Mouse (Mus musculus): ENCODE measurements at regions not wholly inside any gene's neighbourhood (a gene's known extent, or its start where the extent isn't known, plus 50 kb on each side); places are given as distances from the start of the nearest gene placed in this dataset.

- ATAC-seq (replicated peaks; ENCODE audit: low FRiP score): no peak
- no peaks in the 10 kb centered on the region for H3K36me3 ChIP-seq (ENCODE audit: control insufficient read depth, insufficient read depth, low read length)
- DNase-seq (ENCODE audit: low spot score): no peak
- H3K27me3 ChIP-seq (replicated peaks; ENCODE audit: control insufficient read depth, insufficient read depth, low read length): no peaks in the 10 kb centered on the region
- H3K9me3 ChIP-seq (ENCODE audit: control insufficient read depth, low read length): no peaks in the 10 kb centered on the region
- no peak overlapping the region for H3K9ac ChIP-seq (ENCODE audit: low read depth, low read length)
- H3K27ac ChIP-seq (ENCODE audit: low read depth, low read length): no peak overlapping the region
- no peaks in the 10 kb centered on the region for H3K4me1 ChIP-seq (replicated peaks; ENCODE audit: control insufficient read depth, insufficient read depth, low read length)
- WGBS: 66% methylated on average over 9 of the region's 9 CpGs
- no peak overlapping the region for H3K4me2 ChIP-seq
- H3K4me3 ChIP-seq (ENCODE audit: low read depth, low read length): no peak overlapping the region
These were observed 89.0 kb upstream of the Opcml start for GRCm38 (mm10) chr9:27701559-27701958.

- Histone ChIP-seq H3K27me3 (replicated peaks; ENCODE audit: control insufficient read depth, insufficient read depth, low read length) (no peaks in the 10 kb centered on the region), H3K4me3 (ENCODE audit: low read depth, low read length) (no peak overlapping the region), H3K27ac (ENCODE audit: low read depth, low read length) (no peak overlapping the region), H3K9ac (ENCODE audit: low read depth, low read length) (no peak overlapping the region), H3K9me3 (ENCODE audit: control insufficient read depth, low read length) (no peaks in the 10 kb centered on the region), H3K4me2 (no peak overlapping the region), H3K4me1 (replicated peaks; ENCODE audit: control insufficient read depth, insufficient read depth, low read length) (no peaks in the 10 kb centered on the region), H3K36me3 (ENCODE audit: control insufficient read depth, insufficient read depth, low read length) (no peaks in the 10 kb centered on the region)
- 72% methylated on average over 3 of the region's 3 CpGs for WGBS
- ATAC-seq (replicated peaks; ENCODE audit: low FRiP score) (no peak), DNase-seq (ENCODE audit: low spot score) (no peak)
These were observed 88.4 kb upstream of the Opcml start for GRCm38 (mm10) chr9:27702140-27702539.

DNA sequence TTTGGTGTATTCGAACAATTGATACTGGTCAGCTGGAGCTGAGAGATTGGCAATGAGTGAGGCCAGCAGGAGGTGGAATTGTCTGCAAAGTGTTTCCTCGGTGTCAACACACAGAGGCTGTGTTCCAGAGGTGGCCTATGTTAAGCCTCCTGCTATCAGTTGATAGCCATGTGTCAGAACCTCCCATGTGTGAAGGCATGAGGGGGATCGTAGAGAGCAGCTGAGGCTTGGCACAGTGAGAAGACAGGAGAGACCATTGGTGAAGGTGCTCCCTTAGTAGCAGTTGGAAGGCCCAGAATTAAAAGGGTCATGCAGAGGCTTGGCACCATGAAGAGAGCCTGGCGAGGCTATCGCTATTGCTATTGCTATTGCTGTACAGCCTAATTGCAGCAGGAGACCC is 86.6 kb upstream of the Opcml start:
- Histone ChIP-seq H3K36me3 (ENCODE audit: control insufficient read depth, insufficient read depth, low read length) (no peaks in the 10 kb centered on the region), H3K4me3 (ENCODE audit: low read depth, low read length) (no peak overlapping the region), H3K9ac (ENCODE audit: low read depth, low read length) (no peak overlapping the region), H3K27ac (ENCODE audit: low read depth, low read length) (no peak overlapping the region), H3K4me2 (no peak overlapping the region), H3K4me1 (replicated peaks; ENCODE audit: control insufficient read depth, insufficient read depth, low read length) (no peaks in the 10 kb centered on the region), H3K27me3 (replicated peaks; ENCODE audit: control insufficient read depth, insufficient read depth, low read length) (no peaks in the 10 kb centered on the region), H3K9me3 (ENCODE audit: control insufficient read depth, low read length) (no peaks in the 10 kb centered on the region)
- 59% methylated on average over 5 of the region's 5 CpGs for WGBS
- no peak for ATAC-seq (replicated peaks; ENCODE audit: low FRiP score)
- no peak for DNase-seq (ENCODE audit: low spot score)

GRCm38 (mm10) chr9:27723840-27724408 is 66.7 kb upstream of the Opcml start:
- no peaks in the 10 kb centered on the region for H3K27me3 ChIP-seq (replicated peaks; ENCODE audit: control insufficient read depth, insufficient read depth, low read length)
- ATAC-seq (replicated peaks; ENCODE audit: low FRiP score) (no peak), DNase-seq (ENCODE audit: low spot score) (no peak)
- H3K9me3 ChIP-seq (ENCODE audit: control insufficient read depth, low read length): no peaks in the 10 kb centered on the region
- H3K4me1 ChIP-seq (replicated peaks; ENCODE audit: control insufficient read depth, insufficient read depth, low read length): no peaks in the 10 kb centered on the region
- no peak overlapping the region for H3K27ac ChIP-seq (ENCODE audit: low read depth, low read length)
- no peak overlapping the region for H3K9ac ChIP-seq (ENCODE audit: low read depth, low read length)
- no peak overlapping the region for H3K4me3 ChIP-seq (ENCODE audit: low read depth, low read length)
- H3K36me3 ChIP-seq (ENCODE audit: control insufficient read depth, insufficient read depth, low read length): no peaks in the 10 kb centered on the region
- WGBS: 74% methylated on average over 2 of the region's 2 CpGs
- no peak overlapping the region for H3K4me2 ChIP-seq

- 86% methylated on average over 2 of the region's 2 CpGs for WGBS
- H3K4me1 ChIP-seq (replicated peaks; ENCODE audit: control insufficient read depth, insufficient read depth, low read length): no peaks in the 10 kb centered on the region
- no peak overlapping the region for H3K27ac ChIP-seq (ENCODE audit: low read depth, low read length)
- no peak overlapping the region for H3K9ac ChIP-seq (ENCODE audit: low read depth, low read length)
- H3K4me2 ChIP-seq: no peak overlapping the region
- no peak for ATAC-seq (replicated peaks; ENCODE audit: low FRiP score)
- no peaks in the 10 kb centered on the region for H3K36me3 ChIP-seq (ENCODE audit: control insufficient read depth, insufficient read depth, low read length)
- no peaks in the 10 kb centered on the region for H3K27me3 ChIP-seq (replicated peaks; ENCODE audit: control insufficient read depth, insufficient read depth, low read length)
- no peaks in the 10 kb centered on the region for H3K9me3 ChIP-seq (ENCODE audit: control insufficient read depth, low read length)
- no peak for DNase-seq (ENCODE audit: low spot score)
- H3K4me3 ChIP-seq (ENCODE audit: low read depth, low read length): no peak overlapping the region
These were observed 66.0 kb upstream of the Opcml start for GRCm38 (mm10) chr9:27724576-27724975.

- Histone ChIP-seq H3K4me1 (replicated peaks; ENCODE audit: control insufficient read depth, insufficient read depth, low read length) (no peaks in the 10 kb centered on the region), H3K4me3 (ENCODE audit: low read depth, low read length) (no peak overlapping the region), H3K4me2 (peak overlapping the region; percentile 4; the same call in 1 of the 2 replicates), H3K36me3 (ENCODE audit: control insufficient read depth, insufficient read depth, low read length) (no peaks in the 10 kb centered on the region), H3K27me3 (replicated peaks; ENCODE audit: control insufficient read depth, insufficient read depth, low read length) (no peaks in the 10 kb centered on the region), H3K27ac (ENCODE audit: low read depth, low read length) (no peak overlapping the region), H3K9ac (ENCODE audit: low read depth, low read length) (no peak overlapping the region), H3K9me3 (ENCODE audit: control insufficient read depth, low read length) (no peaks in the 10 kb centered on the region)
- ATAC-seq (replicated peaks; ENCODE audit: low FRiP score) (0 out of 2 replicates have a peak, but pooled peaks have one; percentile 34), DNase-seq (ENCODE audit: low spot score) (peak; percentile 43)
- WGBS: 11% methylated on average over 13 of the region's 13 CpGs
These were observed 61.7 kb upstream of the Opcml start for GRCm38 (mm10) chr9:27728652-27729557.

GRCm38 (mm10) chr9:27729558-27729889 is 61.1 kb upstream of the Opcml start:
- Histone ChIP-seq H3K4me1 (replicated peaks; ENCODE audit: control insufficient read depth, insufficient read depth, low read length) (no peaks in the 10 kb centered on the region), H3K9me3 (ENCODE audit: control insufficient read depth, low read length) (no peaks in the 10 kb centered on the region), H3K27me3 (replicated peaks; ENCODE audit: control insufficient read depth, insufficient read depth, low read length) (no peaks in the 10 kb centered on the region), H3K9ac (ENCODE audit: low read depth, low read length) (no peak overlapping the region), H3K4me2 (no peak overlapping the region), H3K4me3 (ENCODE audit: low read depth, low read length) (no peak overlapping the region), H3K36me3 (ENCODE audit: control insufficient read depth, insufficient read depth, low read length) (no peaks in the 10 kb centered on the region), H3K27ac (ENCODE audit: low read depth, low read length) (no peak overlapping the region)
- ATAC-seq (replicated peaks; ENCODE audit: low FRiP score): no peak
- WGBS: 61% methylated on average over 1 of the region's 1 CpGs
- no peak for DNase-seq (ENCODE audit: low spot score)

GRCm38 (mm10) chr9:27739287-27739686 is 51.3 kb upstream of the Opcml start:
- no peaks in the 10 kb centered on the region for H3K4me1 ChIP-seq (replicated peaks; ENCODE audit: control insufficient read depth, insufficient read depth, low read length)
- ATAC-seq (replicated peaks; ENCODE audit: low FRiP score) (no peak), DNase-seq (ENCODE audit: low spot score) (no peak)
- no peaks in the 10 kb centered on the region for H3K9me3 ChIP-seq (ENCODE audit: control insufficient read depth, low read length)
- WGBS: 29% methylated on average over 3 of the region's 3 CpGs
- H3K27me3 ChIP-seq (replicated peaks; ENCODE audit: control insufficient read depth, insufficient read depth, low read length): no peaks in the 10 kb centered on the region
- H3K9ac ChIP-seq (ENCODE audit: low read depth, low read length): no peak overlapping the region
- H3K4me3 ChIP-seq (ENCODE audit: low read depth, low read length): no peak overlapping the region
- no peak overlapping the region for H3K27ac ChIP-seq (ENCODE audit: low read depth, low read length)
- no peak overlapping the region for H3K4me2 ChIP-seq
- H3K36me3 ChIP-seq (ENCODE audit: control insufficient read depth, insufficient read depth, low read length): no peaks in the 10 kb centered on the region

Data from liver, embryonic 11.5 days (tissue).